Mouse (Mus musculus) embryo, embryonic 10.5 days (tissue): ENCODE results near the gene Krtap17-1.

ENCODE experiments used
- DNase-seq: peaks from one replicate; pipeline ENCODE4 v3.0.0-alpha.2; 2015; ENCODE audit warnings: low spot score

The Krtap17-1 gene

GRCm38 (mm10) chr11:99965961-99966360, 27.8 kb downstream of the Krtap17-1 start:
- DNase-seq, result no peak

DNA sequence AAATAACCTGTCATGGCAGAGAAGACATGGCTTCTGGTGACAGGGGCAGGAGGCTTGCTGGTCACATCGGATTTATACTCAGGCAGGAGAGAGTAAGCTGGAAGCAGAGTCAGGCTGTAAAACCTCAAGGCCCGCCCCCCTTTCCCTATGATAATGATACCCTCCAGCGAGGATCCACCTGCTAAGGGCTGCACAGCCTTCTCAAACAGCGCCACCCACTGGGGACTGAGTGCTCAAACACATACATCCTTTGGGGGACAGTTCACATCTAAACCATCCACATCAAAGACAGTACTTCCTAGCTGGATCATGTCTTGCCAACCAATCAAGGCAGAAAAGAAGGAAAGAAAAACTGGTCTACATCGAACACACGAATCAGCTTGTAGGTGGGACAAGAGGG, 29.6 kb downstream of the Krtap17-1 start:
- DNase-seq, result peak; percentile 21

DNA sequence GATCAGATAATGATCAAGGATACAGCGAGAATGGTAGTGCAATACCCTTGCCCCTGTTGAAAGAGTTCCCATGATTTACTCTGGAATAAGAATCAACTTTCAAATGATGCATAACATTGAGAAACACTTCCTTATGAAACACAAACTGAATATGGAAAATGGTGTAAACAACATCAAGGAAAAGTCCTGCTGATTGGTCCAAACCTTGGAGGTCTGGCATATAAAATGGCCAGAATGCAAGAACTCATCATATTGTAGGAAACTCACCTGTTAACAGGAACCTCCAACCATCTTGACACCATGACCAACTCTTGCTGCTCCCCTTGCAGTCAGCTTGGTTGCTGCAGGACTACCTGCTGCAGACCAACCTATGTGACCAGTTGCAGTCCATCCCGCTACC, 45.6 kb downstream of the Krtap17-1 start, which contains the start of gene Krtap9-5:
Krtap9-5 (plus strand) TSS at position 301 of the 400 bp plus-strand sequence.
- no peak for DNase-seq
